Mouse (Mus musculus) Muller cell, postnatal 12 days (primary cell): Measurements from ENCODE around the gene Ptma.

Experiments
- DNase-seq: peaks from one replicate; pipeline ENCODE4 v3.0.0-alpha.2; 2015; ENCODE audit errors: inconsistent ontology term

Gene Ptma

DNA sequence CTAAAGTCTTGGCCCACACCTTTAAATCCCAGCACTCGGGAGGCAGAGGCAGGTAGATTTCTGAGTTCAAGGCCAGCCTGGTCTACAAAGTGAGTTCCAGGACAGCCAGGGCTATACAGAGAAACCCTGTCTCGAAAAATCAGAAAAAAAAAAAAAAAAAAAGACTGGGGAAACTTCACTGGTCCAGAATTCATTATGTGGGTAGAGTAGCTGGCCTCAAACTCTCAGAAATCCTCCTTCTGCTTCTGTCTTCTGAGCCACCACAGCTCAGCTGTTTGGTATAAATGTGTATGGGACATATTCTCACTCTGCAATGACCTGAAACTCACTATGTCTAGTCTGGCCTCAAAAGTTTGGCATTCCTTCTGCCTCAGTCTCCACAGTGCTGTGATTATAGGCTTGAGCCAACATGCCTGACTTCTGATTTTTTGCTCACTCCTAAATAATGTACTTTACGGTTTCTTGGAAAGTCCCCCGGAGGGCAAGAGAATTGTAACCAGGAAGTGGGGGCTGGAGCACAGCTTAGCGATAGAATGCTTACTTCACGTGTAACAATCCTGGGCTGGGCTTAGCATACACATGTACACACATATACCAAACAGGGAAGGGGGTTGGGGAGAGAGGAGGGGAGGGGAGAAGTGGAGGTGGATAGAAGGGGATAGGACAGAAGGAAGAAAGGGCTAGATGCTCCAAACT is 10.7 kb upstream of the Ptma start:
- DNase-seq: no peak

GRCm38 (mm10) chr1:86517076-86517475 is 9.4 kb upstream of the Ptma start:
- no peak for DNase-seq

DNA sequence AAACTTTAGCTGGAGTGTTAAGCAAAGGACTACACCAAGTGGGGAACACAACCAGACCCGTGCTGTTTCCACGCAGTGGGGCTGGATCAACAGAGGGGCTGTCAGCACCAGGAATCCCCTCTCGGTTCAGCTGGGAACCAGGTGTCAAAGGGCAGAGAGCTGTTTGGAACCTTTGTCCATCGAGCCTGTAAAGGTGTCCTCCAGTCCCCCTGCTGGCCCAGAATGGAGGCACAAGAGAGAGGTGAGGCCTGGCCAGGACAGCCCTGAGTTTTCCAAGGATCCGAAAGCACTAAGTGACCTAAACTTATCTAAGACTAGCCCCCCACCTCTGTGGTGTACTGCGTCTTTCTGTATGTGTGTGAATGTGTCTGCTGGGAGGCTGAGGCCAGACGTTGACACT is 6.2 kb upstream of the Ptma start:
- no peak for DNase-seq

- peak; percentile 91 for DNase-seq
These were observed 4.1 kb upstream of the Ptma start for GRCm38 (mm10) chr1:86522286-86522871.

DNA sequence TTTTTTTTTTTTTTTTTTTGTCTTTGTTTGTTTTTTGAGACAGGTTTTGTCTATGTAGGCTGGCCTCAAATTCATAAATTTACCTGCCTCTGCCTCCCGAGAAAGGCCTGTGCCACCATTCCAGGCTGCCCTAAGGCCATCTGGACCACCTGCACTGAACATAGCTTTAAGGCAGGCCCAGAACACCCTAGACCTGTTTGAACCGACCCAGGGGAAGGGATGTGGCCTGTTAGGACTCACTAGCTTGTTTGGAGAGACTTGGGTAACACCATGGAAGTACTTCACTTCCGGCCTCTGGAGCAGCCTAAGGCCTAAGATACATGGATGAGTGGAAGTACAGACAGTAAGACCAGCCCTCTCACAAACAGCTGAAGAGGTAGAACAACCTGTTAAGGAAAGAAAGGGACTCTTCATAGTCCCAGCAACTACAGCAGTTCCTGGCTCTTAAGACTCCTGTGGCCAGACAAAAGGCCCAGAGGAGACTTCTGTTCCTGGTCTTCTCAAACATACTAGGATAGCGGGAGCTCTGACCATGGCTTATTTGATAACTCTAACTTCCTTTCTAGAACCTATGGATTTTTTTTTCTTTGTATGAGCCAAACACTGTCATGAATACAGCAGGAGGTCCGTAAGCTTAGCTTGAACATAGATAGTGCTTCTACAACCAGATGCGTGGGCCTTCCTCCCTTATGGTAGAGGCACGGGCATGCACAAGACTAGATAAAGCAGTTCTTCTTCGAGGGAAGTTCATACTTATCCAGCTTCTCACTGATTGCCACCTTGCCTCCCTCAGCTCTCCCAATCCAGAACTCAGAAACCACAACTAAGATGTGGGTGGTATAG is 2.5 kb upstream of the Ptma start:
- DNase-seq: no peak

- DNase-seq: peak; percentile 98
These were observed 1.7 kb upstream of the Ptma start for GRCm38 (mm10) chr1:86524619-86525498.

GRCm38 (mm10) chr1:86525499-86526115 is 919 bp upstream of the Ptma start:
- DNase-seq: no peak

- DNase-seq: peak; percentile 60
These were observed 468 bp downstream of the Ptma start for GRCm38 (mm10) chr1:86526789-86527598.

- peak; percentile 90 for DNase-seq
These were observed 1.3 kb downstream of the Ptma start for GRCm38 (mm10) chr1:86527599-86528486.

DNA sequence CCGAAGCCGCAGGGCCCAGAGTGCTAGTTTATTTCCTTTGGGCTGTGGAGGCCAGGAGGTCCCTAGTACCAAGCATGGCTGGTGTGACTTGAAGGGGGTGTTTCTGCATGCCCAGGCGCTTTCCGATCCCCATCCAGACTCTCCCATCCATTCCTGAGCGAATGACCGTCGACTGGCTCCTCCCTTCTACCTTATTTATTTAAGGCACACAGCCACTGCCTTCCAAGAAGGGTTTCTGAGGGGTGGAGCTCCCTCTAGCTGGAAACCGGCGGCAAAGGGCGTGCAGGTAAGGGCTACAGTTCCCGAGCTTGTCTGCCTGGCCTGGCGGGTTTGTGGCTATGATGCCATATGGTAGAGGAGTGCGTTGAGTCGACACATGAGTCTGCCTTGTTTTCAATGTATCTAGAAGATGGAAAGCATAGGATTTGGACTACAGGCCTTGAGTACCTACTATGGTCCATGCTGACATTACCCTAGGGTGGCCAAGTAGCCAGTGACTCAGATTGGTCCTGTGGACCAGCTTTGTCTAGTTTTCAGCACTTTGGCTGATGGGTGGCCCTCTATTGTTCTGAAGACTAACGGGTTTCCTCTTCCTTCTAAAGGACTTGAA is 2.1 kb downstream of the Ptma start:
- no peak for DNase-seq

DNA sequence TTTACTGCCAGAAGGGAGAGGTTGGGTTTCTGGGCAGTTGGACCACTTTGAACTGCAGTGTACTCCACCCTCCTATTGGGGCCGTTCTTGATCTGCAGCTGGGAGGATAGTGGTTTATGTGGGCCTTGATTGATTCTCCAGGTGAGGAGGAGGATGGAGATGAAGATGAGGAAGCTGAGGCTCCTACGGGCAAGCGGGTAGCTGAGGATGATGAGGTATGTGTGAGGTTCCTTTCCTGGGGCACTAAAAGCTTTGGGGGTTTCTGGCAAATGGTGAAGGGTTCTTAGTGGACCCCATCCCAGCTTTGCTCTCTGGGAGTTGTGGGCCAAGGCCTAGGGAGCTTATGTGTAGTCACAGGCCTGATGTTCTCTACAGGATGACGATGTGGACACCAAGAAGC is 3.1 kb downstream of the Ptma start:
- DNase-seq: no peak

DNA sequence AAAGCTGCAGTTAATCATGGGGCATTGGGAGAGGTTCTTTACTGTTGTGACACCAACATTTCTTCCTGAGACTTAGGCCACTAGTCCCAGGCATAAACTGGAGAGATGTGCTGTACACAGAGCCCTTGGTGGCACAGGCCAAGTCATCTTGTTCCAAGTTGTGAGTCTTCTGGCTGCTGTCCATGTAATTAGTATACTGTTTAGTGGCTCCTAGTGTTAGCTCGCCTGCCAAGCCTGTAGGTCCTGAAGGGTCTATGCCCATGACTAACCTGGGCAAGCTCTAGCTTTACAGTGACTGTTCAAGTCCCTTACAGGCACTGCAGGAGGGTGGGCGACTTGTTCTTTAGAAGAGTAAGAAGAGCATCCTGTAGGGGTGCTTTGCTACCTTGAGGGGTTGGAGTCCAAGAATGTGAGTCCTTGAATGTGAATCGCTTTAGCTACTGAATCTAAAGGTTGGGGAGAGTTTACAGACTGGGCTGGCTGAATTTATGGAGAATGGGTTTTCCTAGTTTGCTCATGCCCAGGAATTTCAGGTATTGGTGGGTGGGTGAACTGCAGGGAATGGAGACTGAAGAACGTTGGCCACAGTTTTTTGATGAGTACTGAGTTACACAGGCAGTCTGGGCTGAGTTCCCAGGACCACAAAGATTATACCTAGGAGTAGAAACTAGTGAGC is 4.5 kb downstream of the Ptma start:
- DNase-seq: peak; percentile 34

GRCm38 (mm10) chr1:86531547-86532321 is 5.2 kb downstream of the Ptma start:
- DNase-seq: peak; percentile 15

DNA sequence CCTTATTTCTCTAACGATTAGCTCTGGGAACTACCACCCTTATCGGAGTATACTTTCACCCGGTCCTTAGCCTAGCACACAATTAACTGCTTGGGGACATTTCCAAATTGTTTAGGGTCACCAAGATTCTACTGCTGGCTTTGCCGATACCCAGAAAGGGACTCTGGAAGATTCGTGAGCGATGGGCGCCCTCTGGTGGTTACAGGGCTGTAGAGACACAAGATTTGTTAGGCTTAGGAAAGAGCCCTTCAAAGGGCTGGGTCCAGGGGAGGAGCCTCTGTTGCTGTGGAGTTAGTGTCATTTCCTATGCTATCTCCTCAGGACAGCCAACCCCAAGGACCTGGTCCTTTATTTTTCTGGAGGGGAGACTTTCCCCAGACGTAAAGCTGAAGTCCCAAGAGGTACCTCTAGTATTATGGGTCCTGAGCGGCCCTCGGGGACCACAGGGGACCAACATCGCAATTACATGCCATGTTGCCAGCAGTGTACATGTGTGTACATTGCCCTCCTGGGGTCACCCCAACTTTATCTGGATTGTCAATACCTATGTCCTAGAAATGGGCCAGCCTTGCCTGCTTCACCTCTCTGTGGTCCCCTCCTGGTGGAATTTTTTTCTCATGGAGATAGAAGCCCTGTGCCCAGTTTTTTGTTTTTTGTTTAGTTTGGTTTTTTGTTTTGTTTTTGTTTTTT is 6.0 kb downstream of the Ptma start:
- peak; percentile 85 for DNase-seq

DNA sequence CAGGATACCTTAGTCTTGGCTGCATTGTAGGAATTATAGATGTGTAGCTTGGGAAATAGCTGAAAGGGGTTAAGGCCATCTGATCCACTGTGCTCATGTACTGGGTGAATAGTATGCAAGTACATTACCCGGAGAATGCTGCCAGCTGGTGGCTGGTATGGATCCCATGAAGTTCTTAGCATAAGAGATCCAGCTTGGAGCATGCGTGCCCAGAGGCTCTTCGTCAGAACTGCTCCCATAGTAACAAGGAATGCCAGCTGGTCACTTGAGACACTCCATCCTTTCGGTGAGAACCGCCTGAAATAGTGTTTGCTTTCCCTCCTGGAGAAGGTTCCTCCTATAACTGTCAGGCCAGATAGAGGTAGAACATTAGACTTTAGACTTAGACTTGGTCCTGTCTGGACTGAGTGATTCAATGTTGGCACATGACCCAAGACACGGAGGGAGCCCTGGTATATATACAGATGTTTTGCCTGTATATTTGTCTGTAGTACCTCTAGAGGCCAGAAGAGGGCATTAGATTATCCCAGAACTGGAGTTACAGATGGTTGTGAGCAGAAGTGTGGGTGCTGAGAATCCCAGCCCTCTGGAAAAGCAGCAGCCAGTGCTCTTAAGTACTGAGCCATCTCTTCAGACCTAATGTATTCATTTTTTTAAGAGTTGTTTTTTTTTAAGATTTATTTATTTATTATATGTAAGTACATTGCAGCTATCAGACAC is 7.0 kb downstream of the Ptma start:
- DNase-seq: no peak

DNA sequence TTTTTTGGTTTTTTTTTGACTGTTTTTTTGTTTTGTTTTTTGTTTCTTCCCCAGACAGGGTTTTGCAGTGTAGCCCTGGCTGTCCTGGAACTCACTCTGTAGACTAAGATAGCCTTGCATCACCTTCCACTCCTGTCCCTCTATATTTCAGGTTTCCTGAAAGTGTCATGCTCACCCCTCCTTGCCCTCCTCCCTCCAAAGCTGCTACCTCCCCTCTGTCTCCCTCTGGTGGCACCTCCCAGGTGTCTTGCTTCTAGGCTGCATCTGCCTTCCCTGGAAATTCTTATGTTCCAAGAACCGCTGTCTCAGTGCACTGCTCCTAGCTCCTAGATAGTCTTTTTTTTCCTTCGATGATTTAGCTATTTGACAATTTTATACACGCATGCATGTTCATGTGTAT is 11.9 kb downstream of the Ptma start:
- DNase-seq: peak; percentile 24
